Mouse (Mus musculus) liver, adult 2 months (tissue): ENCODE measurements around the gene Thada. TPM values are rescaled to one million over a fixed set of nuclear protein-coding genes. Genes with fewer than 3 reads are reported as not detected.

Experiments used
- DNase-seq: peaks from one replicate; pipeline ENCODE4 v3.0.0-alpha.2; 2011; ENCODE audit warnings: low read depth, low spot score; ENCODE audit errors: extremely low read depth
- H3K27ac ChIP-seq: fragments of 200-500 bp; replicated peaks from 2 replicates; pipeline ENCODE4 v1.5.1; 2012; ENCODE audit warnings: low read depth, mild to moderate bottlenecking, control low read depth, inconsistent platforms, low read length; ENCODE audit not compliant: insufficient read depth
- H3K27me3 ChIP-seq: fragments of 200-500 bp; 2 replicates; pipeline ENCODE4 v1.6.1; 2012; ENCODE audit warnings: mild to moderate bottlenecking, moderate library complexity, low read length, inconsistent platforms; ENCODE audit not compliant: control insufficient read depth, insufficient read depth
- H3K36me3 ChIP-seq: fragments of 200-500 bp; 2 replicates; pipeline ENCODE4 v1.6.1; 2012; ENCODE audit warnings: low read length, inconsistent platforms; ENCODE audit not compliant: control insufficient read depth, insufficient read depth
- H3K4me1 ChIP-seq: fragments of 200-500 bp; 2 replicates; pipeline ENCODE4 v1.6.1; 2011; ENCODE audit warnings: low read length; ENCODE audit not compliant: control insufficient read depth, insufficient read depth
- H3K4me3 ChIP-seq: fragments of 200-500 bp; 2 replicates; pipeline ENCODE4 v1.5.1; 2011; ENCODE audit warnings: low read depth, mild to moderate bottlenecking, control low read depth, low read length, moderate library complexity; ENCODE audit not compliant: insufficient read depth
- H3K79me2 ChIP-seq: fragments of 200-500 bp; 2 replicates; pipeline ENCODE4 v1.6.1; 2012; ENCODE audit warnings: inconsistent platforms, mild to moderate bottlenecking, low read length, moderate library complexity; ENCODE audit not compliant: control insufficient read depth, insufficient read depth
- H3K9ac ChIP-seq: fragments of 200-500 bp; 2 replicates; pipeline ENCODE4 v1.6.1; 2012; ENCODE audit warnings: low read depth, mild to moderate bottlenecking, control low read depth, inconsistent platforms, low read length
- CTCF ChIP-seq: fragments of 200-500 bp; IDR thresholded peaks from 2 replicates; pipeline ENCODE4 v1.5.1; 2011; ENCODE audit warnings: low read depth, low read length, control low read depth
- POLR2A ChIP-seq: fragments of 200-500 bp; IDR thresholded peaks from 2 replicates; pipeline ENCODE4 v1.6.1; 2011; ENCODE audit warnings: low read length, control low read depth; ENCODE audit not compliant: insufficient read depth; ENCODE audit errors: extremely low read depth
- WGBS: fragments of 180-500 bp; shearing (Covaris S2); methylation state at CpG from one replicate; pipeline ENCODE4 v1.1.7; 2018; 5-methylcytosine and 5-hydroxymethylcytosine counted together
- polyA plus RNA-seq: library from polyadenylated mRNA; depleted of rRNA; stranded (reverse); fragments of >200 nt; gene quantifications from 2 replicates; pipeline ENCODE4 v1.2.3, GENCODE M21; 2012
- total RNA-seq: library from RNA; depleted of rRNA; stranded (reverse); fragments of >200 nt; gene quantifications from 2 replicates; pipeline ENCODE4 v1.2.3, GENCODE M21; 2014

Thada gene
- total and polyA plus RNA-seq, 2 experiments: 2.8 to 6.1 TPM

DNA sequence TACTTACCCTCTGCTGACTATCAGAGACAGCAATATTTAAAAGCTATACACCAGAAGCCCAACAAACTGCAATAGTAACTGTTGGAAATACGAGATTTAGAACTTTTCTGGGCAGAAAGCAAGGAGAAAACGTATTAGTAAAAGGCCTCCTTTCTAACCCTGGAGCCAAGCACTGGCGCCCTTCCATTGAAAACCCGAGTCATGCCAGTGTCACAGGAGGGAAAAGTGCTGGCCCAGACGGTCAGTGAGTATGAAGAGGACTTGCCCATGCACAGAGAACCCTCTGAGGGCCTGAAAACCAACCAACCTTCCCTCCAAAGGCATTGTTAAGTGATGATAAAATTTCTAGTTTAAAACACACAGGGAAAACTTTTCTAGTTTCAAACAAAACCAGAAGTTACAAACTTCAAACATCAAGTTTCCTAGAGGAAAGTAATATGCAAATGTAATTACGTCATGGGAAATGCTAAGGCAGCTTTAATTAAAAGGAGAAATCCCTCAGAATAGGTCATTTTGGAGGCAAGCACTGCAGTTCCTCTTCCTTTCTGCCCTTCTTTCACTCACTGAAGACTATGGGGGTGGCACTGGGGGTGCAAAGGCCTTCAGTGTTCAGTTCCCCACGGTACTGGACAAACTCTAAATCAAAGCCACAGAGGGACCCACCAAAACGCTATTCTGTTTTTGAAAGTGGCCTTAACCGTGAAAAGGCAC, 100.8 kb downstream of the Thada start:
- Histone ChIP-seq H3K27me3 (no peaks in the 10 kb centered on the region), H3K27ac (peak overlapping the region; percentile 51), H3K4me3 (no peak overlapping the region), H3K9ac (no peak overlapping the region), H3K36me3 (no peaks in the 10 kb centered on the region), H3K79me2 (no peaks in the 10 kb centered on the region), H3K4me1 (peaks cover 15% of the 10 kb centered on the region)
- peak; percentile 43 for DNase-seq
- 40% methylated on average over 9 of the region's 9 CpGs for WGBS
- no peak for TF ChIP-seq CTCF
- no peak for TF ChIP-seq POLR2A

DNA sequence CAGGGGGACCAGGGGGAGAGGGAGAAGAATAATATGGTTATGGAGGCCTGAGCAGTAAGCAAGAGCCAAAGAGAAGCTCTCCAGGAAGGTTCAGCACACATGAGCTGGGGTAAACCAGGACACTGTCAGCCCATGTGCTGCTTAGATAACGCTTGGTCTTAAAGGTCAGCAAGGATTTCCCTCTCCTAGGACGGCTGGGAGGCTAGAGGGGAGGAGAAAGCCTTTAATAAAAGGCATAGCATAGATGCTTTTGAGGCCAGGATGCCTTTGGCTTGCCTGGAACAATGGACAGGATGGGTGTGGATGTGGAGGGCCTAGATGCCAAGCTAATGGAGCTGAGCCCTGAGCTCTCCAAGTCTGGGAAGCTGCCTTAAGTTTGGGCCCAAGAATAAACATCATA, 102.6 kb downstream of the Thada start:
- Histone ChIP-seq H3K4me3 (no peak overlapping the region), H3K79me2 (no peaks in the 10 kb centered on the region), H3K27me3 (no peaks in the 10 kb centered on the region), H3K27ac (no peak overlapping the region), H3K4me1 (peaks cover 12% of the 10 kb centered on the region), H3K9ac (no peak overlapping the region), H3K36me3 (no peaks in the 10 kb centered on the region)
- TF ChIP-seq CTCF (no peak), POLR2A (no peak)
- DNase-seq: peak; percentile 36
- 46% methylated on average over 2 of the region's 2 CpGs for WGBS

DNA sequence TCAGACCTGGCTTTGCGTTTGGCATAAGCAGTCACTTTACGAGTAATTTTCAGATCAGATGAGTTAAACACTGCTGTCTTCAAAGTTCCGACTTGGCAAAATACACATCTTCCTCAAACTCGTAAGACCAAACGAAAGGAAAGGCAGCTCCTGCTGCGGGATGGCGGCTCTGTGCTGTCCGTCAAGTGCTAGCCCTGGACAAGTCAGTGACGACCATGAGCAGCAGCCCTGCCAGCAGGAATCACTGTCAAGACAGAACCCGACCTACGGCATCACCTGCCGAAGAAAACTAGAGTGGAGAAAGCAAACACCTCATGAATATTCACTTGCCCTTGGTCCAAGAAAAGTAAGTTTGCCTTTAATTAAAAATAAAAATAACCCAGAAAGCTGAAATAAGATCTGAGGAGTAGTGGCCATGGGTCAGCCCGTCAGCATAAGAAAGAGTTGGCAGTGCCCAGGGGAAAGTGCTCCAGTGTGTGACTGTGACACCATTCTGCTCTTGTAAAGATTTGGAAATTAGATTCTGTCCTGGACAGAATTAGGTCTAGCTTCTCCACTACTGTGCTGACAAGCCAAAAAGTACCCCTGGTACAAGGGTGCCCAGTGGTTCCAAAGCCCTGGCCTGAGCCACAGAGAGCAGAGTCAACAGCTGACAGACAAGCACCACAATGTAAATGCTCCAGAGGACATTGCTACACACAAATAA, 103.3 kb downstream of the Thada start:
- TF ChIP-seq CTCF (no peak), POLR2A (no peak)
- peaks cover 10% of the 10 kb centered on the region for H3K4me1 ChIP-seq
- WGBS: 95% methylated on average over 13 of the region's 13 CpGs

GRCm38 (mm10) chr17:84361006-84361405, 105.0 kb downstream of the Thada start:
- Histone ChIP-seq H3K27ac (no peak overlapping the region), H3K4me3 (no peak overlapping the region), H3K36me3 (no peaks in the 10 kb centered on the region), H3K4me1 (peaks cover 8% of the 10 kb centered on the region), H3K79me2 (no peaks in the 10 kb centered on the region), H3K9ac (no peak overlapping the region), H3K27me3 (no peaks in the 10 kb centered on the region)
- DNase-seq: no peak
- WGBS: 88% methylated on average over 1 of the region's 1 CpGs
- no peak for TF ChIP-seq POLR2A
- TF ChIP-seq CTCF: no peak

More for the DNA sequence above, 103.3 kb downstream of the Thada start:
- no peak for DNase-seq
- no peaks in the 10 kb centered on the region for H3K36me3 ChIP-seq
- H3K4me3 ChIP-seq: no peak overlapping the region
- H3K9ac ChIP-seq: no peak overlapping the region
- no peaks in the 10 kb centered on the region for H3K79me2 ChIP-seq
- no peaks in the 10 kb centered on the region for H3K27me3 ChIP-seq
- no peak overlapping the region for H3K27ac ChIP-seq

- Histone ChIP-seq H3K27ac (no peak overlapping the region), H3K27me3 (no peaks in the 10 kb centered on the region), H3K9ac (no peak overlapping the region), H3K36me3 (no peaks in the 10 kb centered on the region), H3K4me1 (no peaks in the 10 kb centered on the region), H3K79me2 (no peaks in the 10 kb centered on the region), H3K4me3 (no peak overlapping the region)
- no peak for TF ChIP-seq CTCF
- TF ChIP-seq POLR2A: no peak
- DNase-seq: no peak
- whole genome bisulfite sequencing: 95% methylated on average over 7 of the region's 7 CpGs
These were observed 106.2 kb downstream of the Thada start for GRCm38 (mm10) chr17:84359810-84360209.
